8 mouse cellular contexts compared by ENCODE assay signal in genomic region chr19:41847614-41847991, GRCm38 (mm10). TPM values are rescaled to one million over a fixed set of nuclear protein-coding genes. Genes with fewer than 3 reads are reported as not detected.
DNase-seq lines count a peak whose midpoint lies in the region; ATAC-seq and TF ChIP-seq lines count a peak whose summit lies in the region.
"Not testable (repeated sequence)": the region's sequence is repeated elsewhere in the genome, so short reads cannot be mapped to it uniquely, and the experiment has no call there.

No protein-coding gene starts in this region.

- not testable (repeated sequence) for DNase-seq in Patski (ENCODE audit: low read depth, low spot score); embryonic facial prominence, embryonic 10.5 days (ENCODE audit: low spot score)
- peak; percentile 61 for DNase-seq in gastrocnemius, postnatal 10 days
- DNase-seq in hindbrain, embryonic 14.5 days (ENCODE audit: low spot score): peak; percentile 37
- peak; percentile 77 for DNase-seq in limb, embryonic 10.5 days (ENCODE audit: low spot score)
- peak; percentile 63 for DNase-seq in lung, postnatal 10 days
- DNase-seq in thymus, postnatal 0 days (ENCODE audit: low spot score): peak; percentile 69

- WGBS in embryonic facial prominence, embryonic 10.5 days: under 1% methylated on average over 53 of the region's 53 CpGs
- 0% methylated on average over 47 of the region's 53 CpGs for WGBS in hindbrain, embryonic 14.5 days
- WGBS in limb, embryonic 10.5 days: under 1% methylated on average over 53 of the region's 53 CpGs
- WGBS in neural tube, embryonic 14.5 days: under 1% methylated on average over 46 of the region's 53 CpGs

- peak; percentile 2 for ATAC-seq in Patski
- peak; percentile 60; the same call in 1 of the 2 replicates for ATAC-seq in hindbrain, embryonic 14.5 days (ENCODE audit: low FRiP score)
- ATAC-seq in neural tube, embryonic 14.5 days (ENCODE audit: low read depth): peak; percentile 67

- peak overlapping the region; percentile 69 for H3K4me2 ChIP-seq in hindbrain, embryonic 14.5 days (replicated peaks)
- H3K4me2 ChIP-seq in neural tube, embryonic 14.5 days (ENCODE audit: low read depth, low read length): peak overlapping the region; percentile 91

- not testable (repeated sequence) for TF ChIP-seq CTCF in Patski (IDR thresholded peaks at IDR 0.05)

- H3K9ac ChIP-seq in hindbrain, embryonic 14.5 days: peak overlapping the region; percentile 67
- H3K9ac ChIP-seq in neural tube, embryonic 14.5 days (replicated peaks; ENCODE audit: low read depth, low read length): peak overlapping the region; percentile 82

- not testable (repeated sequence) for H3K9me3 ChIP-seq in embryonic facial prominence, embryonic 10.5 days; hindbrain, embryonic 14.5 days (ENCODE audit: control insufficient read depth, low read length); limb, embryonic 10.5 days (replicated peaks); neural tube, embryonic 14.5 days (ENCODE audit: control insufficient read depth, low read length)

- in situ Hi-C loops in Patski (cut with MboI; ENCODE audit: low pct_unique_long_range_greater_than_20kb): not testable (repeated sequence)

- H3K27me3 ChIP-seq in Patski; hindbrain, embryonic 14.5 days (ENCODE audit: control insufficient read depth, insufficient read depth, low read length); neural tube, embryonic 14.5 days (ENCODE audit: control insufficient read depth, insufficient read depth, low read length): not testable (repeated sequence)
- peaks cover 22% of the 10 kb centered on the region for H3K27me3 ChIP-seq in embryonic facial prominence, embryonic 10.5 days (replicated peaks; ENCODE audit: low read depth, poor library complexity, severe bottlenecking)
- H3K27me3 ChIP-seq in limb, embryonic 10.5 days (ENCODE audit: low read depth, poor library complexity, severe bottlenecking): peaks cover 21% of the 10 kb centered on the region

- POLR2A ChIA-PET in Patski (lab: Charles Lee): interaction anchor here (2.4 kb wide), 1 partner anchor 17 kb away, joined by 9 read pairs; no protein-coding TSS in a partner anchor

- peak overlapping the region; percentile 95 for H3K27ac ChIP-seq in embryonic facial prominence, embryonic 10.5 days (replicated peaks)
- peak overlapping the region; percentile 91 for H3K27ac ChIP-seq in hindbrain, embryonic 14.5 days
- peak overlapping the region; percentile 95 for H3K27ac ChIP-seq in limb, embryonic 10.5 days
- H3K27ac ChIP-seq in neural tube, embryonic 14.5 days (ENCODE audit: low read depth, low read length): peak overlapping the region; percentile 89

- CTCF ChIA-PET in Patski (lab: Charles Lee): interaction anchor here (1.0 kb wide), 1 partner anchor 179 kb away, joined by 3 read pairs; no protein-coding TSS in a partner anchor

- peak overlapping the region; percentile 85 for H3K4me3 ChIP-seq in embryonic facial prominence, embryonic 10.5 days
- H3K4me3 ChIP-seq in hindbrain, embryonic 14.5 days (replicated peaks; ENCODE audit: low read length): peak overlapping the region; percentile 84
- H3K4me3 ChIP-seq in limb, embryonic 10.5 days: peak overlapping the region; percentile 78
- H3K4me3 ChIP-seq in neural tube, embryonic 14.5 days (ENCODE audit: low read depth, low read length): peak overlapping the region; percentile 82

- H3K4me1 ChIP-seq in embryonic facial prominence, embryonic 10.5 days: peaks cover 33% of the 10 kb centered on the region
- H3K4me1 ChIP-seq in hindbrain, embryonic 14.5 days (replicated peaks; ENCODE audit: control insufficient read depth, insufficient read depth, low read length): peaks cover 36% of the 10 kb centered on the region
- peaks cover 34% of the 10 kb centered on the region for H3K4me1 ChIP-seq in limb, embryonic 10.5 days
- peaks cover 25% of the 10 kb centered on the region for H3K4me1 ChIP-seq in neural tube, embryonic 14.5 days (ENCODE audit: control insufficient read depth, insufficient read depth, low read length)

- not testable (repeated sequence) for H3K36me3 ChIP-seq in embryonic facial prominence, embryonic 10.5 days (replicated peaks); hindbrain, embryonic 14.5 days (replicated peaks; ENCODE audit: control insufficient read depth, insufficient read depth); limb, embryonic 10.5 days; neural tube, embryonic 14.5 days (ENCODE audit: control insufficient read depth, insufficient read depth, low read length)

RNA-seq across cellular contexts. Expression of gene Frat2, which starts 0.3 kb away (rescaled TPM):
- polyA plus RNA-seq in Patski (2021): 17.1 TPM
- 3.8 and 4.3 TPM in 2 replicates for polyA plus RNA-seq in embryonic facial prominence, embryonic 10.5 days (2016; fragmentation: Nextera tagmentation; extraction: Ambion mirVana)
- total RNA-seq in gastrocnemius, postnatal 10 days (2021): 10 to 100 TPM; 17.3 to 23.7 TPM
- 5.4 and 5.5 TPM in 2 replicates for polyA plus RNA-seq in hindbrain, embryonic 14.5 days (2014; fragmentation: Nextera tagmentation; extraction: Ambion mirVana)
- 1.9 and 3.0 TPM in 2 replicates for polyA plus RNA-seq in limb, embryonic 10.5 days (2016; fragmentation: Nextera tagmentation; extraction: Ambion mirVana)
- polyA plus RNA-seq in neural tube, embryonic 14.5 days (2014; fragmentation: Nextera tagmentation; extraction: Ambion mirVana): 5.4 and 12.0 TPM in 2 replicates
- polyA plus RNA-seq in thymus, postnatal 0 days (2015; fragmentation: Nextera tagmentation; extraction: Ambion mirVana): 12.1 and 16.0 TPM in 2 replicates

RNA-seq across cellular contexts. Expression of gene Frat1, which starts 17.8 kb away (rescaled TPM):
- 3.9 TPM for polyA plus RNA-seq in Patski (2021)
- 9.1 and 9.2 TPM in 2 replicates for polyA plus RNA-seq in embryonic facial prominence, embryonic 10.5 days (2016; fragmentation: Nextera tagmentation; extraction: Ambion mirVana)
- 1 to 10 TPM; 5.6 to 6.1 TPM for total RNA-seq in gastrocnemius, postnatal 10 days (2021)
- 19.1 and 23.4 TPM in 2 replicates for polyA plus RNA-seq in hindbrain, embryonic 14.5 days (2014; fragmentation: Nextera tagmentation; extraction: Ambion mirVana)
- polyA plus RNA-seq in limb, embryonic 10.5 days (2016; fragmentation: Nextera tagmentation; extraction: Ambion mirVana): 4.3 and 4.9 TPM in 2 replicates
- polyA plus RNA-seq in neural tube, embryonic 14.5 days (2014; fragmentation: Nextera tagmentation; extraction: Ambion mirVana): 25.0 and 31.4 TPM in 2 replicates
- polyA plus RNA-seq in thymus, postnatal 0 days (2015; fragmentation: Nextera tagmentation; extraction: Ambion mirVana): 18.6 and 21.3 TPM in 2 replicates

RNA-seq across cellular contexts. Expression of gene Arhgap19, which starts 45.8 kb away (rescaled TPM):
- polyA plus RNA-seq in Patski (2021): 13.6 TPM
- polyA plus RNA-seq in embryonic facial prominence, embryonic 10.5 days (2016; fragmentation: Nextera tagmentation; extraction: Ambion mirVana): 45.2 and 46.2 TPM in 2 replicates
- 10 to 100 TPM in 1 of 2 experiments, 1 to 10 TPM in 1; 9.5 to 11.6 TPM for total RNA-seq in gastrocnemius, postnatal 10 days (2021)
- 6.7 and 6.8 TPM in 2 replicates for polyA plus RNA-seq in hindbrain, embryonic 14.5 days (2014; fragmentation: Nextera tagmentation; extraction: Ambion mirVana)
- 45.7 and 47.1 TPM in 2 replicates for polyA plus RNA-seq in limb, embryonic 10.5 days (2016; fragmentation: Nextera tagmentation; extraction: Ambion mirVana)
- 3.6 and 5.9 TPM in 2 replicates for polyA plus RNA-seq in neural tube, embryonic 14.5 days (2014; fragmentation: Nextera tagmentation; extraction: Ambion mirVana)
- 25.3 and 27.0 TPM in 2 replicates for polyA plus RNA-seq in thymus, postnatal 0 days (2015; fragmentation: Nextera tagmentation; extraction: Ambion mirVana)

RNA-seq across cellular contexts. Expression of gene Rrp12, which starts 48.4 kb away (rescaled TPM):
- 17.9 TPM for polyA plus RNA-seq in Patski (2021)
- 36.3 and 38.9 TPM in 2 replicates for polyA plus RNA-seq in embryonic facial prominence, embryonic 10.5 days (2016; fragmentation: Nextera tagmentation; extraction: Ambion mirVana)
- 10 to 100 TPM; 27.6 to 28.4 TPM for total RNA-seq in gastrocnemius, postnatal 10 days (2021)
- polyA plus RNA-seq in hindbrain, embryonic 14.5 days (2014; fragmentation: Nextera tagmentation; extraction: Ambion mirVana): 13.2 and 16.2 TPM in 2 replicates
- 31.9 and 39.8 TPM in 2 replicates for polyA plus RNA-seq in limb, embryonic 10.5 days (2016; fragmentation: Nextera tagmentation; extraction: Ambion mirVana)
- 10.7 and 14.7 TPM in 2 replicates for polyA plus RNA-seq in neural tube, embryonic 14.5 days (2014; fragmentation: Nextera tagmentation; extraction: Ambion mirVana)
- polyA plus RNA-seq in thymus, postnatal 0 days (2015; fragmentation: Nextera tagmentation; extraction: Ambion mirVana): 11.3 and 12.4 TPM in 2 replicates

Comparison
In these comparisons a context has a peak if more than half of its experiments do, and no peak if none do; other contexts are left out.
1. ATAC-seq: peak in every context shown above with its lines; median percentile 67 in neural tube, embryonic 14.5 days; 60 in hindbrain, embryonic 14.5 days; 2 in Patski.